Mouse (Mus musculus): ENCODE measurements around the gene Sfpq.
"Not testable (repeated sequence)": the region's sequence is repeated elsewhere in the genome, so short reads cannot be mapped to it uniquely, and the experiment has no call there.

Gene Sfpq

GRCm38 (mm10) chr4:127021151-127021945, at the start of gene Sfpq:
Gene Sfpq (plus strand): TSS chr4:127021324.
- DNase-seq (ENCODE audit: low spot score in 2 of 2): peak; percentile 96

GRCm38 (mm10) chr4:126977467-126977866, 43.7 kb upstream of the Sfpq start:
- no peak for DNase-seq (ENCODE audit: low spot score in 2 of 2)

GRCm38 (mm10) chr4:126978706-126979105, 42.4 kb upstream of the Sfpq start:
- no peak for DNase-seq (ENCODE audit: low spot score in 2 of 2)

- DNase-seq (ENCODE audit: low spot score in 2 of 2): no peak
Observed at GRCm38 (mm10) chr4:126983321-126983720, 37.8 kb upstream of the Sfpq start.

GRCm38 (mm10) chr4:126983736-126984525, 37.2 kb upstream of the Sfpq start:
- not testable (repeated sequence) for DNase-seq (ENCODE audit: low spot score in 2 of 2)

- no peak for DNase-seq (ENCODE audit: low spot score in 2 of 2)
Observed at GRCm38 (mm10) chr4:126986768-126987167, 34.4 kb upstream of the Sfpq start.

- DNase-seq (ENCODE audit: low spot score in 2 of 2): no peak
Observed at GRCm38 (mm10) chr4:126988503-126988902, 32.6 kb upstream of the Sfpq start.

GRCm38 (mm10) chr4:126990553-126990952, 30.6 kb upstream of the Sfpq start:
- DNase-seq (ENCODE audit: low spot score in 2 of 2): no peak

GRCm38 (mm10) chr4:126992356-126992755, 28.8 kb upstream of the Sfpq start:
- no peak for DNase-seq (ENCODE audit: low spot score in 2 of 2)

- not testable (repeated sequence) for DNase-seq (ENCODE audit: low spot score in 2 of 2)
Observed at GRCm38 (mm10) chr4:126999372-126999771, 21.8 kb upstream of the Sfpq start.

GRCm38 (mm10) chr4:127000601-127001105, 20.5 kb upstream of the Sfpq start:
- DNase-seq (ENCODE audit: low spot score in 2 of 2): no peak

- no peak for DNase-seq (ENCODE audit: low spot score in 2 of 2)
Observed at GRCm38 (mm10) chr4:127004384-127004783, 16.7 kb upstream of the Sfpq start.

- DNase-seq (ENCODE audit: low spot score in 2 of 2): peak; percentile 59 to 62
Observed at GRCm38 (mm10) chr4:127005113-127005936, 15.8 kb upstream of the Sfpq start.

- peak; percentile 68 to 69 for DNase-seq (ENCODE audit: low spot score in 2 of 2)
Observed at GRCm38 (mm10) chr4:127015294-127015993, 5.7 kb upstream of the Sfpq start.

- no peak for DNase-seq (ENCODE audit: low spot score in 2 of 2)
Observed at GRCm38 (mm10) chr4:127016366-127016765, 4.8 kb upstream of the Sfpq start.

GRCm38 (mm10) chr4:127020411-127021150, 543 bp upstream of the Sfpq start:
- DNase-seq (ENCODE audit: low spot score in 2 of 2): no peak

GRCm38 (mm10) chr4:127021989-127022626, 984 bp downstream of the Sfpq start:
- peak; percentile 67 to 72 for DNase-seq (ENCODE audit: low spot score in 2 of 2)

- DNase-seq (ENCODE audit: low spot score in 2 of 2): no peak
Observed at GRCm38 (mm10) chr4:127023201-127023600, 2.1 kb downstream of the Sfpq start.

GRCm38 (mm10) chr4:127024240-127024639, 3.1 kb downstream of the Sfpq start:
- no peak for DNase-seq (ENCODE audit: low spot score in 2 of 2)

GRCm38 (mm10) chr4:127026826-127027225, 5.7 kb downstream of the Sfpq start:
- no peak for DNase-seq (ENCODE audit: low spot score in 2 of 2)
